Mouse (Mus musculus): ENCODE measurements around the gene Irf8. TPM values are rescaled to one million over a fixed set of nuclear protein-coding genes. Genes with fewer than 3 reads are reported as not detected.

Gene Irf8
- polyA plus RNA-seq, 1 experiment: not detected

GRCm38 (mm10) chr8:120728488-120729160 is 7.5 kb upstream of the Irf8 start:
- Histone ChIP-seq H3K27ac (ENCODE audit: insufficient read depth, low read depth, low read length) (no peak overlapping the region), H3K4me3 (ENCODE audit: insufficient read depth, low read depth, low read length) (no peak overlapping the region), H3K4me1 (ENCODE audit: control insufficient read depth, insufficient read depth, low read length) (no peaks in the 10 kb centered on the region)
- WGBS: 77% methylated on average over 9 of the region's 9 CpGs
- TF ChIP-seq POLR2A (IDR thresholded peaks at IDR 0.05; ENCODE audit: insufficient read depth, low read depth, low read length) (no peak), CTCF (IDR thresholded peaks at IDR 0.05; ENCODE audit: insufficient read depth, low read depth, low read length) (no peak)

DNA sequence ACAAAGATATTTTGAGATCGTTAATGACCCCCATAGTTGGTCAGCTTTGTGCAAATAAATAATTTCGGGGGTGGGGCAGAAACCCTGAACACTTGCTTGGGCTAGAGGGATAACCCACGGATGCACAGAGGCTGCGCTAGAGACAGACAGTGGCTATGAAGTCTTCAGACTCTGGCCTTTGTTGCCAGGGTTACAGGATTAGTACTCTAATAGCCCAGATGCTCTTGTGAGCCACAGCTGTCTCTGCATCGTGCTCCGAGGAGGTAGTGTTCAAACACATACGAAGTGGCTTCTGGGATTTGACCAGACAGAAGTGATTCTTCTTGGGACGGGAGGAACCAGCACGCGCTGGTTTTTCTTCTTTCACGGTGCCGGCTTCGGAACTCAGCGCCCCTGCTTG is 4.6 kb upstream of the Irf8 start:
- no peak overlapping the region for H3K4me3 ChIP-seq (ENCODE audit: insufficient read depth, low read depth, low read length)
- peaks cover 9% of the 10 kb centered on the region for H3K4me1 ChIP-seq (ENCODE audit: control insufficient read depth, insufficient read depth, low read length)
- TF ChIP-seq POLR2A (IDR thresholded peaks at IDR 0.05; ENCODE audit: insufficient read depth, low read depth, low read length) (no peak), CTCF (IDR thresholded peaks at IDR 0.05; ENCODE audit: insufficient read depth, low read depth, low read length) (no peak)
- WGBS: 39% methylated on average over 14 of the region's 14 CpGs
- no peak overlapping the region for H3K27ac ChIP-seq (ENCODE audit: insufficient read depth, low read depth, low read length)

DNA sequence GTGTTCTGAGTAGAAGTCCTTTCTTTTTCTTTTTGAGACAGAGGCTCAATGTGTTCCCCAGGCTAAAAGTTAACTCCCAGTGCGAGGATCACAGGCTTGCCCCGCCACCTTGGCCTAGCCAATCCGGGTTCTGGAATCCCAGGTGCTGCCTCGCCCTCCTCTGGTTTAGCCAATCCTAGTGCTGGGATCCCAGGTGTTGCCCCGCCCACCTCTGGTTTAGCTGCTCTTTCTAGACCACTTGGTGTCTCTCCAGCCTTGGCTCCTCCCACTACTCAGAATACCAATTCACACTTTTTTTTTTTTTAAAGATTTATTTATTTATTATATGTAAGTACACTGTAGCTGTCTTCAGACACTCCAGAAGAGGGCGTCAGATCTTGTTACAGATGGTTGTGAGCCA is 4.1 kb upstream of the Irf8 start:
- Histone ChIP-seq H3K4me1 (ENCODE audit: control insufficient read depth, insufficient read depth, low read length) (peaks cover 10% of the 10 kb centered on the region), H3K4me3 (ENCODE audit: insufficient read depth, low read depth, low read length) (no peak overlapping the region), H3K27ac (ENCODE audit: insufficient read depth, low read depth, low read length) (no peak overlapping the region)
- 69% methylated on average over 6 of the region's 6 CpGs for WGBS
- TF ChIP-seq POLR2A (IDR thresholded peaks at IDR 0.05; ENCODE audit: insufficient read depth, low read depth, low read length): no peak
- TF ChIP-seq CTCF (IDR thresholded peaks at IDR 0.05; ENCODE audit: insufficient read depth, low read depth, low read length): no peak

GRCm38 (mm10) chr8:120736486-120736885 is 328 bp downstream of the Irf8 start:
- 2% methylated on average over 11 of the region's 11 CpGs for WGBS

GRCm38 (mm10) chr8:120737166-120737565 is 1.0 kb downstream of the Irf8 start:
- no peak for TF ChIP-seq POLR2A (IDR thresholded peaks at IDR 0.05; ENCODE audit: insufficient read depth, low read depth, low read length)
- no peak for TF ChIP-seq CTCF (IDR thresholded peaks at IDR 0.05; ENCODE audit: insufficient read depth, low read depth, low read length)
- peaks cover 10% of the 10 kb centered on the region for H3K4me1 ChIP-seq (ENCODE audit: control insufficient read depth, insufficient read depth, low read length)
- WGBS: 83% methylated on average over 7 of the region's 7 CpGs
- H3K27ac ChIP-seq (ENCODE audit: insufficient read depth, low read depth, low read length): no peak overlapping the region
- H3K4me3 ChIP-seq (ENCODE audit: insufficient read depth, low read depth, low read length): no peak overlapping the region

More at GRCm38 (mm10) chr8:120736486-120736885, 328 bp downstream of the Irf8 start:
- TF ChIP-seq CTCF (IDR thresholded peaks at IDR 0.05; ENCODE audit: insufficient read depth, low read depth, low read length): no peak
- no peak for TF ChIP-seq POLR2A (IDR thresholded peaks at IDR 0.05; ENCODE audit: insufficient read depth, low read depth, low read length)
- Histone ChIP-seq H3K4me3 (ENCODE audit: insufficient read depth, low read depth, low read length) (peak overlapping the region; percentile 46), H3K27ac (ENCODE audit: insufficient read depth, low read depth, low read length) (no peak overlapping the region), H3K4me1 (ENCODE audit: control insufficient read depth, insufficient read depth, low read length) (peaks cover 10% of the 10 kb centered on the region)

GRCm38 (mm10) chr8:120738771-120739170 is 2.6 kb downstream of the Irf8 start:
- no peak overlapping the region for H3K27ac ChIP-seq (ENCODE audit: insufficient read depth, low read depth, low read length)
- TF ChIP-seq POLR2A (IDR thresholded peaks at IDR 0.05; ENCODE audit: insufficient read depth, low read depth, low read length) (no peak), CTCF (IDR thresholded peaks at IDR 0.05; ENCODE audit: insufficient read depth, low read depth, low read length) (no peak)
- 67% methylated on average over 4 of the region's 4 CpGs for WGBS

GRCm38 (mm10) chr8:120739526-120739925 is 3.4 kb downstream of the Irf8 start:
- Histone ChIP-seq H3K4me3 (ENCODE audit: insufficient read depth, low read depth, low read length) (no peak overlapping the region), H3K4me1 (ENCODE audit: control insufficient read depth, insufficient read depth, low read length) (peaks cover 13% of the 10 kb centered on the region), H3K27ac (ENCODE audit: insufficient read depth, low read depth, low read length) (no peak overlapping the region)
- no peak for TF ChIP-seq POLR2A (IDR thresholded peaks at IDR 0.05; ENCODE audit: insufficient read depth, low read depth, low read length)
- TF ChIP-seq CTCF (IDR thresholded peaks at IDR 0.05; ENCODE audit: insufficient read depth, low read depth, low read length): no peak
- 77% methylated on average over 15 of the region's 15 CpGs for WGBS

More at GRCm38 (mm10) chr8:120738771-120739170, 2.6 kb downstream of the Irf8 start:
- H3K4me1 ChIP-seq (ENCODE audit: control insufficient read depth, insufficient read depth, low read length): peaks cover 10% of the 10 kb centered on the region
- H3K4me3 ChIP-seq (ENCODE audit: insufficient read depth, low read depth, low read length): no peak overlapping the region

DNA sequence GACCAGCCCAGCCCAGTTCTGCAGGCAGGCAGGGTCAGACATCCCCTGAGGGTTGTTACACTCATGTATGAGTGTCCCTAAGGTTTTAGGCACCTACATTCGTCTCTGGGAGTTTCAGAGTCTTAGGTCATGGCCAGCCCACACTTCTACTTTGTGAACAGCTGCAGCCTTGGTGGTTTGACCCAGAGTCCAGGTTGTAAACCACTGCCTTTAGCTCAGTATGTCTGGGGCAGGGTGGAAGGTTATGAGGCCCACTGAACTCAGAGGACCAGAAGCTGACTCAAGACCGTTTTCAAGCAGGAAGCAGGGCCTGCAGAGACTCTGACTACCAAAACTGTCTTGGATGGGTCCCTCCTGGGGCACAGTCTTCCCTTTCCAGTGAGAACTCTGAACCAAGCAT is 4.4 kb downstream of the Irf8 start:
- WGBS: 78% methylated on average over 2 of the region's 2 CpGs
- no peak overlapping the region for H3K4me3 ChIP-seq (ENCODE audit: insufficient read depth, low read depth, low read length)
- no peak overlapping the region for H3K27ac ChIP-seq (ENCODE audit: insufficient read depth, low read depth, low read length)
- TF ChIP-seq POLR2A (IDR thresholded peaks at IDR 0.05; ENCODE audit: insufficient read depth, low read depth, low read length): no peak
- TF ChIP-seq CTCF (IDR thresholded peaks at IDR 0.05; ENCODE audit: insufficient read depth, low read depth, low read length): no peak
- peaks cover 11% of the 10 kb centered on the region for H3K4me1 ChIP-seq (ENCODE audit: control insufficient read depth, insufficient read depth, low read length)

DNA sequence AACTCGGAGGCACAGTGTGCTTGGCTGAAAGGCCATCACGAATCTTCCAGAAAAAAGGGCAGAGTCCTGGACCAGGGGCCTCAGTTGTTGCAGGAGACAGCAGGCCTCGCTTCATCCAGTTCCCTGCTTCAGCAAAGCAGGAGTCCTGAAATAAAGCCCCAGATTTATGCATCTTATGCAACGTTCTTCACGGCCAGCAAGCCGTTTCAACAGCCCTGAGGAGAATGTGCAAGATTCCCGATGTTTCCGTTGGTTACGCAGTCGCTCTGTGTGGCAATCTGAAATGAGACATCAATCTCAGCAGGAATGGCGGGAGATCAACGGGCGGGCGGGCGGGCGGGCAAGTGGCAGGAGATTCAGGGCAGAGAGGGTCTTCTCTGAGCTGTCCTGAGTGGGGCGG is 4.8 kb downstream of the Irf8 start:
- Histone ChIP-seq H3K4me1 (ENCODE audit: control insufficient read depth, insufficient read depth, low read length) (peaks cover 8% of the 10 kb centered on the region), H3K4me3 (ENCODE audit: insufficient read depth, low read depth, low read length) (no peak overlapping the region), H3K27ac (ENCODE audit: insufficient read depth, low read depth, low read length) (no peak overlapping the region)
- TF ChIP-seq POLR2A (IDR thresholded peaks at IDR 0.05; ENCODE audit: insufficient read depth, low read depth, low read length): no peak
- no peak for TF ChIP-seq CTCF (IDR thresholded peaks at IDR 0.05; ENCODE audit: insufficient read depth, low read depth, low read length)
- 88% methylated on average over 17 of the region's 17 CpGs for WGBS

Measured in olfactory bulb, adult 2 months (tissue).